Mouse (Mus musculus): ENCODE measurements around the gene Rnd2.
"Not testable (repeated sequence)": the region's sequence is repeated elsewhere in the genome, so short reads cannot be mapped to it uniquely, and the experiment has no call there.

Rnd2 gene

GRCm38 (mm10) chr11:101467477-101468262, 2.9 kb downstream of the Rnd2 start:
- in situ Hi-C loops (cut with MboI, MseI) = loop anchor here (25.0 kb wide), 1 partner anchor 945 kb away; the partner anchor contains the start of gene Slc25a39

DNA sequence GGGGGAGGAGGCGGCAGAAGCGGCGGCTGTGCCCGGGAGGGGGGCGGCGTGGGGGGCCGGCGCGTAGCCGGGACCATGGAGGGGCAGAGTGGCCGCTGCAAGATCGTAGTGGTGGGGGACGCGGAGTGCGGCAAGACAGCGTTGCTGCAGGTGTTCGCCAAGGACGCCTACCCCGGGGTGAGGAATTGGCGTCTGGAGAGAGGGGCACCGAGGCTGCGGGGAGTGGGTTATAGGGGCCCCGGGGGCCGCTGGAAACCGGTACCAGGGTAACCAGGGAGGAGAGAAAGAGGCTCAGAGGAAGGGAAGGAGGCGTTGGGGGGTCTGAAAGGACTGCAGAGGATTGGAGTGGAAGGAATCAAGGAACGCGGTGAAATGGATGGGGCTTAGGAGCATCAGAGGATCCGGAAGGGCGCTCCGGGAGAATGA, 3.5 kb downstream of the Rnd2 start:
- in situ Hi-C loops (cut with MboI, MseI) = loop anchor here (25.0 kb wide), 1 partner anchor 944 kb away; the partner anchor contains the start of gene Slc25a39

DNA sequence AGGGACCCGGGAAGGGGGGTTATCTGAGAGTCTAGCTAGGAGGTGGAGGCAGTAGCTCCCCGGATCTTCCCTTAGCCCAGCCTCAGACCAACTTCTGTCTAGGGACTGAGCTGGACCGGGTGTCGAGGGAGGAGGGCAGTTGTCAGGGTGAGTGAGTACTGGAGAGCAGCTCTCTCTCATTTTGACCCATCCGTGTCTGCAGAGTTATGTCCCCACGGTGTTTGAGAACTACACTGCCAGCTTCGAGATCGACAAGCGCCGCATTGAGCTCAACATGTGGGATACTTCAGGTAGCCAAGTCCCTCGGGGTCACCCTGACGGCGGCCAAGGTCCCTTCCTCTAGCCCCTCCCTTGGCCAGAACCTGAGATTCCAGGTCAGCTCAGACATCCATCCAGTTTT, 3.9 kb downstream of the Rnd2 start:
- in situ Hi-C loops (cut with MboI, MseI) = loop anchor here (25.0 kb wide), 1 partner anchor 944 kb away; the partner anchor contains the start of gene Slc25a39

DNA sequence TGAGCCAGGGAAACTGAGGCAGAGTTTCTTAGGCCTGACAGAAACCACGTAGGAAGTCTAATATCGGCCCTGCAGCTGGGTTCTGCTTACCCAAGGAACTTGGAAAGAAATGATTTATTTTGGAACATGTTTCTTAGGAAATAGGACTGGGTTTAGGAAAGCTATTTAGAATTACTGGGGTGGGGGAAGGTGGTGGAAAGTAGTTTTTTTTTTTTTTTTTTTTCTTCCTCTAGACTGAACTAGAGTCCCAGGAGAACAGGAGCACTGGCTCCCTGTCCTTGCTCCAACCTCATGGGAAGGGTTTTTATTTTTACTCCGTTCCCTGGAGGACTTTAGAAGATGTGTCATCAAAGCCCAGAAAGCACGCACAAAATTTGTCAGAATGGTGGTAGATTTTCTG, 4.4 kb downstream of the Rnd2 start:
- in situ Hi-C loops (cut with MboI, MseI) = loop anchor here (25.0 kb wide), 1 partner anchor 943 kb away; the partner anchor contains the start of gene Slc25a39

GRCm38 (mm10) chr11:101470206-101470605, 5.4 kb downstream of the Rnd2 start:
- in situ Hi-C loops (cut with MboI, MseI) = loop anchor here (25.0 kb wide), 1 partner anchor 942 kb away; the partner anchor contains the start of gene Slc25a39

- in situ Hi-C loops (cut with MboI, MseI) = loop anchor here (25.0 kb wide), 1 partner anchor 940 kb away; the partner anchor contains the start of gene Slc25a39
Measured at GRCm38 (mm10) chr11:101471926-101472325, 7.1 kb downstream of the Rnd2 start.

GRCm38 (mm10) chr11:101472336-101472735, 7.5 kb downstream of the Rnd2 start:
- in situ Hi-C loops (cut with MboI, MseI) = loop anchor here (25.0 kb wide), 1 partner anchor 940 kb away; the partner anchor contains the start of gene Slc25a39

DNA sequence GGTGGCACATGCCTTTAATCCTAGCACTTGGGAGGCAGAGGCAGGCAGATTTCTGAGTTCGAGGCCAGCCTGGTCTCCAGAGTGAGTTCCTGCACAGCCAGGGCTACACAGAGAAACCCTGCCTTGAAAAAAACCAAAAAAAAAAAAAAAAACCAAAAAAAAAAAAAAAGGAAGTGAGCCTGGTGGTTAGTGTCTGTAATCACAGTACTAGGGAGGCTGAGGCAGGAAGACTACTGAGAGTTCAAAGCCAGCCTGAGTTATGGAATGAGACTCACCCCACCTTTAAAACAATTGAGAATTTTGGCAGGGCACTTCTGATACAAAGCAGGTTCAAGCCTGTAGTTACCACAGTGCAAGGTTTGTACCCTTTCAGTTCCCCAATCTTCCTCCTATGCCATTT, 8.9 kb downstream of the Rnd2 start:
- in situ Hi-C loops (cut with MboI, MseI) = loop anchor here (25.0 kb wide), 1 partner anchor 939 kb away; the partner anchor contains the start of gene Slc25a39

DNA sequence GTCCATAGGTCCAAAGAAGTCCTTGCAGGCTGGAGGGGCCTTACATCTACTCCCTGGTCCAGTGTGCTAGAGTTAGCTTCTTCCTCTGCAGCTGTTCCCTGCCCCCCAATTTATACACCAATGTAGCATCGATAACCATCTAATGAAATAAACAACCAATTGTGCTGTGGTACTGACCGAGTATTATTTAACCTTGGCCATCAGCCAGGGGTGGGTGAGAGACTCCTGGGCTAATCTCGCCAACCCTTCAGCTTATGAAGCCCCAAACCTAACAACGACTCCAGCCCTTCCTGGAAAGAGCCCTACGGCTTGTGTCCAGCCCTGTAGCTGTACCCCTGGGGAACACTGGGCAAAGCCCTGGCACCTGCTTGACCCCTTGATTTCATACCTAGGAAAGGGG, 9.5 kb downstream of the Rnd2 start:
- in situ Hi-C loops (cut with MboI, MseI) = loop anchor here (25.0 kb wide), 1 partner anchor 938 kb away; the partner anchor contains the start of gene Slc25a39

GRCm38 (mm10) chr11:101476361-101476760, 11.6 kb downstream of the Rnd2 start:
- in situ Hi-C loops (cut with MboI, MseI) = not testable (repeated sequence)

- in situ Hi-C loops (cut with MboI, MseI) = no loop called here
Measured at GRCm38 (mm10) chr11:101477194-101477551, 12.4 kb downstream of the Rnd2 start.

- in situ Hi-C loops (cut with MboI, MseI) = no loop called here
Measured at GRCm38 (mm10) chr11:101477552-101478211, 12.9 kb downstream of the Rnd2 start.

DNA sequence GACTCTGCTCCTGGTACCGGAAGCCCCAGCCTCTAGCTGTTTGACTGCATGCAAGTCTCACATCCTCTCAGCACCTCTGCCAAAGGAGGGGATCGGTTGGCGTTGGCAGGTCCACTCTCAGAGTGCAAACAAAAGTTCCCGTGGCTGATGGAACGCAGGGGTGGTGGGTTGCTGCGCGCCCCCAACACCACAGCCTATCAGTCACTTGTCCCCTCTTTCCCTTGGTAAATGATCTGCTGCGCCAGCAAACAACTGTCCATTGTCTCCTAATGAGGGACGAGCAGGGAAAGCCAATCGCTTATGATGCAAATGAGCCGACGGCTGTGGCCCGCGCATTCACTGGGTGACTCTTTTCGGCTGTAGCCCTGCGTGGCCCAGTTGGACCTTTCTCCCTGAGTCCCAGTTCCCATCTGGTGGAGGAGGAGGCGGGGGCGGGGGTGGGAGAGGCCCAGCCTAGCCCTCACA, 14.4 kb downstream of the Rnd2 start:
- in situ Hi-C loops (cut with MboI, MseI) = no loop called here

DNA sequence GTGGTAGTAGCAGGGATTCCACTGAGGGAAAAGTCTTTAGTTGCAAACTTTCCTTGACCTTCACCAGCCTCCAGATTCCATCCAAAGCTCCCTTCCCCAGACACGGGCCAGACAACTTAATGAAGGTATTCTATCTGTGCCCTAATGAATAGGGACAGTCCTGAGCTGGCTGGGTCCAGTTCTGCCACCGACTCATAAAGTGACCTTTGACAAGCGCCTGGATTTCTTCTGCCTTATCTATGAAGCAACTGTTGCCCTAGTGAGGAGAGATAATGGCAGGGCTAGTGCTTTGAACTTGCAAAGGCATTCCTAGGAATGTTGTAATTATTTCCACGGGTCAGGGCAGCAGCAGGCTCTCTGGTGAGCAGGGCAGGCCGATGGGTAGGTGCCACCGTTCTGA, 16.1 kb downstream of the Rnd2 start:
- in situ Hi-C loops (cut with MboI, MseI) = no loop called here

GRCm38 (mm10) chr11:101483804-101484203, 19.0 kb downstream of the Rnd2 start:
- in situ Hi-C loops (cut with MboI, MseI) = no loop called here

- in situ Hi-C loops (cut with MboI, MseI) = no loop called here
Measured at GRCm38 (mm10) chr11:101484245-101484644, 19.4 kb downstream of the Rnd2 start.

- in situ Hi-C loops (cut with MboI, MseI) = no loop called here
Measured at GRCm38 (mm10) chr11:101484814-101485213, 20.0 kb downstream of the Rnd2 start.

DNA sequence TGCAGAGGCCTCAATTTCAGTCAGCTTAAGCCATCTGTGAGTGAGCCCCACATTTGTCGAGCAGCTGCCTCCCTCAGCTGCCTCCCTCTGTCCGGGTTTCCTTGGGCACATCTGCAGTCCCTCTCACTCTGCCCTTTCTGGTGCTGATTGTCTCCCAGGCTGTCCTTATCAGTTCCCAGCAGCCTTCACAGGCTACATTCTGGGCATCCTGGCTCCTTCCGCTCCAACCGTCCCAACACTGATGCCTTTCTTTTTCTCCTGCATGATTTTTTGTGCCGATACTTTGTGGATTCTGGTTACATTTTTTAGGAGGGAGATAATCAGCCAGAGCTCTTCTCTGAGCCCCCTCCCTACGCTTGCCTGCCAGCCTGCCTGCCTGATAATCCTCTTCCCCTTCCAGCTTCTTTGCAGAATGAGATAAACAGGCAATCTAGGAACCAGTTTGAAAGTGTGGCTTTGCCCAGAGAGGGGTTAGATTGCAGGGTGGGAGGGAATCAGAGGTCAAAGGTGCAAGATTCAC, 20.8 kb downstream of the Rnd2 start:
- in situ Hi-C loops (cut with MboI, MseI) = no loop called here

DNA sequence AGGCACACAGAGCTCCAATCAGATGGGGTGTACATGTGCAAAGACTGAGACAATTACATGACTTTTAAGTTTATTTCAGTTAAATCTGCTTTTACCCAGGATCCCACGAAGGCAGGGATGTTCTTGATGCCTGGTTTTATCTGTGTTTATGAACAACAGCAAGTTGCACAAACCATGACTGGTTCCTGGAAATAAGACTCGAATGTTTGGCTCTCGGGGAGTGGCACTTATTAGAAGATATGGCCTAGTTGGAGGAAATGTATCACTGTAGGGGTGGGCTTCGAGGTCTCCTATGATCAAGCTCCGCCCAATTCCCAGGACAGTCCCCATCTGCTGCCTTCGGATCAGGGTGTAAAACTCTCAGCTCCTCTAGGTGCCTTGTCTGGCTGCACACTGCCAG, 21.3 kb downstream of the Rnd2 start:
- in situ Hi-C loops (cut with MboI, MseI) = no loop called here

DNA sequence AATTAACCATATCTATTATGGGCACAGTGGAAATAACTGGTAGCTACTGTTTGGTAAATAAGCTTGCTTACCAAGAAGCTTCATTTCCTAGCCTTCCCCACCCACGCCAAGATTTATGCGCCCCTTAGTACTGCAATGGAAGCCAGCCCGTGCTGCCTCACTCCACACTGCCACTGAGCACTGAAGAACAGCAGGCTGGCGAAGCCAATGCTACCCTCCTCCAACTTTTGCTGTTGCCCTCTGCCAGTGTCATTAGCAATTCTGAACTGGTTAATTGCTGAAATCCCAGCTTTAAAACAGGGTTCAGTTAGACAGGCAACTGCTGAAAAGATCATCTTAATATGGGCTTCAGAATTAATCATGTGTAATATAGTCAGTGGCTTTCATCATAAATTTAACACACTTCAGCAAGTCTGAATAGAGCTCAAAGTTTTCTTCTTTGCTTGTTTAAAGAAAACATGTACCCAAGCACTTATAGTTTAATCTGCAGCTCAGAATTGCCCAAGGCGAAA, 41.5 kb downstream of the Rnd2 start:
- in situ Hi-C loops (cut with MboI, MseI) = no loop called here

GRCm38 (mm10) chr11:101507090-101507489, 42.3 kb downstream of the Rnd2 start:
- in situ Hi-C loops (cut with MboI, MseI) = no loop called here

GRCm38 (mm10) chr11:101518937-101519336, 54.1 kb downstream of the Rnd2 start:
- in situ Hi-C loops (cut with MboI, MseI) = no loop called here

Data from regulatory T cell (primary cell).